Mouse (Mus musculus): ENCODE measurements around the gene Gchfr. TPM values are rescaled to one million over a fixed set of nuclear protein-coding genes. Genes with fewer than 3 reads are reported as not detected.

The Gchfr gene
- polyA plus RNA-seq, 1 experiment from 2014 or later, result 8.4 TPM

DNA sequence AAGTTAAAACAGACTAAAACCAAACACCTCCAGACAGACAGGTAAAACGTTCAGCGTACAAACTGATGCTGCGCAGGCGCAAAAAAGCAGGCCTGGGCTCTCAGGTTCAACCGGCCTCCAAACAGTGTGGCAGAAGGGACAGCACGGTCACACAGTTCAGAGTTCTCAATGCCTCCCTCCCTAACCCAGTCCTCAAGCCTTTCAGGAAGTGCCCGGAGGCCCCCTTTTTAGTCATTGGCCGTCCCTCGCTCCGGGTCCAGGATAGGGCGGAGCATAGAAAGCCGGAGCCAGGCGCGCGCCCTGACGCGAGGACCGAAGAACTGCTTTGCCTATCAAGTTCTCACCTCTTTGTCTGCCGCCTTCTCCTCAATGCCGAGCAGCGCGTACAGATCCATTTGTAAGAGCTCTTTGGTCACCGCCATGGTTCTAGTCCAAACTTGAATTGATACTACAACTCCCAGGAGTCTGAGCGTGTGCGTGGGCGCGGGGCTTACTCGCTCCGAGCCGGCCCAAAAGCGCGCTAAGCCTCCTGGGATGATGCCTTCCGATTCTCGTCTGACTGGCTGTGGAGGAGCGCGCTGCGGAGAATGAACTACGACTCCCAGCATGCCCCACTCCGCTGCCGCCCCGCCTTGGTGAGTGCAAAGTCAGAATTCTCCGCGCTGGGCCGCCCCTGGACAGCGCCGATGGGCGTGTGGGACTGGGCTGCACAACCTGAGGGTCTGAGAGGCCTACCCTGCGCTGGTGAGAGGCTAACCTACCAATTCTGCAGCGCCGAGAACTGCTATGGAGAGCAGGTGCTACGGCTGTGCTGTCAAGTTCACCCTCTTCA, 41.0 kb downstream of the Gchfr start, which contains the start of the genes Zfyve19 and Dnajc17:
Gene Zfyve19 (plus strand): TSS at position 274 of the 832 bp plus-strand sequence.
Gene Dnajc17 (minus strand): TSS at position 452 of the 832 bp plus-strand sequence.
- peaks cover 32% of the 10 kb centered on the region for H3K36me3 ChIP-seq
- WGBS, result under 1% methylated on average over 51 of the region's 51 CpGs

DNA sequence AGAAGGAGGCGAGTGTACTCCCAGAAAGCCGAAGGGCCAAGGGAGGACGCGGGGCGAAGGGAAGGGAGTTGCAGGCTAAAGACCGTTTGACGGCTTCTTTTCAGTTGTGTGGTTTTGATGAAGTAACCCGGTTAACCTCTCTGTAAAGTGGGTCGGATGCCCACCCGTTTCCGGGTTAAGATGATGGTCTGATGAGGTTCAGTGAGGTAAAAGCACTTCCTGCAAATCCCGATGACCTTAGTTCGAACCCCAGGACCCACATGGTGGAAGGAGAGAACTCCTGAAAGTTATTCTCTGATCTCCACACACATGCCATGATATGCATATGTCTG, 41.6 kb downstream of the Gchfr start:
- Histone ChIP-seq H3K4me3 (peak overlapping the region; percentile 80), H3K36me3 (peaks cover 38% of the 10 kb centered on the region), H3K27me3 (ENCODE audit: low read depth, poor library complexity, severe bottlenecking) (no peaks in the 10 kb centered on the region), H3K4me1 (peaks cover 23% of the 10 kb centered on the region), H3K27ac (peak overlapping the region; percentile 93), H3K9me3 (replicated peaks) (no peaks in the 10 kb centered on the region)
- 2% methylated on average over 13 of the region's 13 CpGs for WGBS
- DNase-seq (ENCODE audit: low spot score), result no peak

More for the DNA sequence above, 41.0 kb downstream of the Gchfr start, which contains the start of the genes Zfyve19 and Dnajc17:
- Histone ChIP-seq H3K4me3 (peak within 1 kb of the TSS; percentile 80), H3K9me3 (replicated peaks) (no peaks in the 10 kb centered on the region), H3K27ac (peak within 1 kb of the TSS; percentile 93), H3K4me1 (peaks cover 25% of the 10 kb centered on the region), H3K27me3 (ENCODE audit: low read depth, poor library complexity, severe bottlenecking) (no peaks in the 10 kb centered on the region)
- peak; percentile 95 for DNase-seq (ENCODE audit: low spot score)

Other genes starting within 250 kb of the Gchfr start
- gene Chst14, start 241.3 kb upstream of the Gchfr start, polyA plus RNA-seq (2016; fragmentation: Nextera tagmentation; extraction: Ambion mirVana), result 26.2 and 30.3 TPM in 2 replicates
- gene Ccdc32, start 138.4 kb upstream of the Gchfr start, polyA plus RNA-seq (2016; fragmentation: Nextera tagmentation; extraction: Ambion mirVana), result 18.2 and 19.7 TPM in 2 replicates
- 6.9 and 8.8 TPM in 2 replicates for gene Rpusd2, start 133.0 kb upstream of the Gchfr start, polyA plus RNA-seq (2016; fragmentation: Nextera tagmentation; extraction: Ambion mirVana)
- 42.5 and 58.0 TPM in 2 replicates for gene Knl1, start 120.7 kb upstream of the Gchfr start, polyA plus RNA-seq (2016; fragmentation: Nextera tagmentation; extraction: Ambion mirVana)
- 94.5 and 95.9 TPM in 2 replicates for gene Rad51, start 55.0 kb upstream of the Gchfr start, polyA plus RNA-seq (2016; fragmentation: Nextera tagmentation; extraction: Ambion mirVana)
- gene Rmdn3, start 10.7 kb upstream of the Gchfr start, polyA plus RNA-seq (2016; fragmentation: Nextera tagmentation; extraction: Ambion mirVana), result 52.1 and 53.8 TPM in 2 replicates
- gene Gm14137, start 6.7 kb downstream of the Gchfr start, polyA plus RNA-seq (2016; fragmentation: Nextera tagmentation; extraction: Ambion mirVana), result 0.73 and 0.95 TPM in 2 replicates
- gene Zfyve19, start 40.8 kb downstream of the Gchfr start, polyA plus RNA-seq (2016; fragmentation: Nextera tagmentation; extraction: Ambion mirVana), result 62.1 and 64.2 TPM in 2 replicates
- gene Dnajc17, start 41.0 kb downstream of the Gchfr start, polyA plus RNA-seq (2016; fragmentation: Nextera tagmentation; extraction: Ambion mirVana), result 28.7 and 30.4 TPM in 2 replicates
- not detected in 2 replicates for gene Ppp1r14d, start 62.1 kb downstream of the Gchfr start, polyA plus RNA-seq (2016; fragmentation: Nextera tagmentation; extraction: Ambion mirVana)
- 8.9 and 9.5 TPM in 2 replicates for gene Spint1, start 69.6 kb downstream of the Gchfr start, polyA plus RNA-seq (2016; fragmentation: Nextera tagmentation; extraction: Ambion mirVana)
- 2.7 and 7.6 TPM in 2 replicates for gene Rhov, start 103.5 kb downstream of the Gchfr start, polyA plus RNA-seq (2016; fragmentation: Nextera tagmentation; extraction: Ambion mirVana)
- 23.0 and 26.9 TPM in 2 replicates for gene Vps18, start 121.0 kb downstream of the Gchfr start, polyA plus RNA-seq (2016; fragmentation: Nextera tagmentation; extraction: Ambion mirVana)
- 5.3 and 6.0 TPM in 2 replicates for gene Dll4, start 158.0 kb downstream of the Gchfr start, polyA plus RNA-seq (2016; fragmentation: Nextera tagmentation; extraction: Ambion mirVana)
- 0.62 and 0.86 TPM in 2 replicates for gene Chac1, start 183.5 kb downstream of the Gchfr start, polyA plus RNA-seq (2016; fragmentation: Nextera tagmentation; extraction: Ambion mirVana)

Measured in limb, embryonic 10.5 days (tissue).